Mouse (Mus musculus): ENCODE results near the gene Mrpl1. TPM values are rescaled to one million over a fixed set of nuclear protein-coding genes. Genes with fewer than 3 reads are reported as not detected.

Gene Mrpl1
- polyA plus RNA-seq, 1 experiment, result 9.1 TPM

- peak; percentile 11 for DNase-seq (ENCODE audit: low read depth)
- no peak for TF ChIP-seq POLR2A (IDR thresholded peaks at IDR 0.05; ENCODE audit: borderline replicate concordance, extremely low read depth, insufficient read depth, insufficient read length, poor library complexity, severe bottlenecking)
- no peak for TF ChIP-seq CTCF (IDR thresholded peaks at IDR 0.05; ENCODE audit: borderline replicate concordance, extremely low read depth, insufficient read depth, insufficient read length)
These were observed 33.2 kb upstream of the Mrpl1 start for GRCm38 (mm10) chr5:96176121-96176520.

- TF ChIP-seq POLR2A (IDR thresholded peaks at IDR 0.05; ENCODE audit: borderline replicate concordance, extremely low read depth, insufficient read depth, insufficient read length, poor library complexity, severe bottlenecking), result no peak
- TF ChIP-seq CTCF (IDR thresholded peaks at IDR 0.05; ENCODE audit: borderline replicate concordance, extremely low read depth, insufficient read depth, insufficient read length), result no peak
These were observed 32.4 kb upstream of the Mrpl1 start for GRCm38 (mm10) chr5:96176879-96177358.

GRCm38 (mm10) chr5:96183211-96183610 is 26.1 kb upstream of the Mrpl1 start:
- no peak for TF ChIP-seq CTCF (IDR thresholded peaks at IDR 0.05; ENCODE audit: borderline replicate concordance, extremely low read depth, insufficient read depth, insufficient read length)
- no peak for TF ChIP-seq POLR2A (IDR thresholded peaks at IDR 0.05; ENCODE audit: borderline replicate concordance, extremely low read depth, insufficient read depth, insufficient read length, poor library complexity, severe bottlenecking)
- no peak for DNase-seq (ENCODE audit: low read depth)

More at GRCm38 (mm10) chr5:96176879-96177358, 32.4 kb upstream of the Mrpl1 start:
- no peak for DNase-seq (ENCODE audit: low read depth)

GRCm38 (mm10) chr5:96183987-96184386 is 25.3 kb upstream of the Mrpl1 start:
- TF ChIP-seq CTCF (IDR thresholded peaks at IDR 0.05; ENCODE audit: borderline replicate concordance, extremely low read depth, insufficient read depth, insufficient read length) (no peak), POLR2A (IDR thresholded peaks at IDR 0.05; ENCODE audit: borderline replicate concordance, extremely low read depth, insufficient read depth, insufficient read length, poor library complexity, severe bottlenecking) (no peak)
- no peak for DNase-seq (ENCODE audit: low read depth)

- DNase-seq (ENCODE audit: low read depth), result no peak
- TF ChIP-seq CTCF (IDR thresholded peaks at IDR 0.05; ENCODE audit: borderline replicate concordance, extremely low read depth, insufficient read depth, insufficient read length), result no peak
- no peak for TF ChIP-seq POLR2A (IDR thresholded peaks at IDR 0.05; ENCODE audit: borderline replicate concordance, extremely low read depth, insufficient read depth, insufficient read length, poor library complexity, severe bottlenecking)
These were observed 19.5 kb upstream of the Mrpl1 start for GRCm38 (mm10) chr5:96189761-96190160.

GRCm38 (mm10) chr5:96191251-96191650 is 18.0 kb upstream of the Mrpl1 start:
- TF ChIP-seq POLR2A (IDR thresholded peaks at IDR 0.05; ENCODE audit: borderline replicate concordance, extremely low read depth, insufficient read depth, insufficient read length, poor library complexity, severe bottlenecking) (no peak), CTCF (IDR thresholded peaks at IDR 0.05; ENCODE audit: borderline replicate concordance, extremely low read depth, insufficient read depth, insufficient read length) (no peak)
- no peak for DNase-seq (ENCODE audit: low read depth)

- no peak for DNase-seq (ENCODE audit: low read depth)
These were observed 12.7 kb upstream of the Mrpl1 start for GRCm38 (mm10) chr5:96196547-96197052.

GRCm38 (mm10) chr5:96198271-96198670 is 11.0 kb upstream of the Mrpl1 start:
- DNase-seq (ENCODE audit: low read depth), result peak; percentile 38
- TF ChIP-seq POLR2A (IDR thresholded peaks at IDR 0.05; ENCODE audit: borderline replicate concordance, extremely low read depth, insufficient read depth, insufficient read length, poor library complexity, severe bottlenecking), result no peak
- no peak for TF ChIP-seq CTCF (IDR thresholded peaks at IDR 0.05; ENCODE audit: borderline replicate concordance, extremely low read depth, insufficient read depth, insufficient read length)

More at GRCm38 (mm10) chr5:96196547-96197052, 12.7 kb upstream of the Mrpl1 start:
- TF ChIP-seq CTCF (IDR thresholded peaks at IDR 0.05; ENCODE audit: borderline replicate concordance, extremely low read depth, insufficient read depth, insufficient read length) (no peak), POLR2A (IDR thresholded peaks at IDR 0.05; ENCODE audit: borderline replicate concordance, extremely low read depth, insufficient read depth, insufficient read length, poor library complexity, severe bottlenecking) (no peak)

GRCm38 (mm10) chr5:96200269-96200668 is 9.0 kb upstream of the Mrpl1 start:
- DNase-seq (ENCODE audit: low read depth), result no peak
- TF ChIP-seq POLR2A (IDR thresholded peaks at IDR 0.05; ENCODE audit: borderline replicate concordance, extremely low read depth, insufficient read depth, insufficient read length, poor library complexity, severe bottlenecking) (no peak), CTCF (IDR thresholded peaks at IDR 0.05; ENCODE audit: borderline replicate concordance, extremely low read depth, insufficient read depth, insufficient read length) (no peak)

- TF ChIP-seq CTCF (IDR thresholded peaks at IDR 0.05; ENCODE audit: borderline replicate concordance, extremely low read depth, insufficient read depth, insufficient read length), result no peak
- TF ChIP-seq POLR2A (IDR thresholded peaks at IDR 0.05; ENCODE audit: borderline replicate concordance, extremely low read depth, insufficient read depth, insufficient read length, poor library complexity, severe bottlenecking), result no peak
- no peak for DNase-seq (ENCODE audit: low read depth)
These were observed 7.7 kb upstream of the Mrpl1 start for GRCm38 (mm10) chr5:96201462-96202154.

GRCm38 (mm10) chr5:96206897-96207296 is 2.4 kb upstream of the Mrpl1 start:
- TF ChIP-seq POLR2A (IDR thresholded peaks at IDR 0.05; ENCODE audit: borderline replicate concordance, extremely low read depth, insufficient read depth, insufficient read length, poor library complexity, severe bottlenecking) (no peak), CTCF (IDR thresholded peaks at IDR 0.05; ENCODE audit: borderline replicate concordance, extremely low read depth, insufficient read depth, insufficient read length) (no peak)
- peak; percentile 80 for DNase-seq (ENCODE audit: low read depth)

GRCm38 (mm10) chr5:96207531-96207930 is 1.8 kb upstream of the Mrpl1 start:
- peak; percentile 53 for DNase-seq (ENCODE audit: low read depth)
- TF ChIP-seq POLR2A (IDR thresholded peaks at IDR 0.05; ENCODE audit: borderline replicate concordance, extremely low read depth, insufficient read depth, insufficient read length, poor library complexity, severe bottlenecking) (no peak), CTCF (IDR thresholded peaks at IDR 0.05; ENCODE audit: borderline replicate concordance, extremely low read depth, insufficient read depth, insufficient read length) (no peak)
